Mouse (Mus musculus) forebrain, embryonic 14.5 days (tissue): ENCODE results near the gene Atg7. TPM values are rescaled to one million over a fixed set of nuclear protein-coding genes. Genes with fewer than 3 reads are reported as not detected.
A peak's percentile ranks its signal among the peaks of the same experiment; 100 is the strongest.

Source experiments
- ATAC-seq: fragments of 200-750 bp; cut with Nextera tagmentation; 2 replicates; pipeline ENCODE4 v1.8.0; 2017; ENCODE audit warnings: mild to moderate bottlenecking, moderate library complexity
- DNase-seq: peaks from one replicate; pipeline ENCODE4 v3.0.0-alpha.2; 2015; ENCODE audit warnings: low spot score
- H3K27ac ChIP-seq: fragments of 300-500 bp; sonication (generic); 2 replicates; pipeline ENCODE4 v1.5.1; 2014; ENCODE audit warnings: low read depth, mild to moderate bottlenecking, control low read depth, low read length, moderate library complexity
- H3K27me3 ChIP-seq: fragments of 300-500 bp; sonication (generic); replicated peaks from 2 replicates; pipeline ENCODE4 v1.6.1; 2014; ENCODE audit warnings: low read length, control low read depth, mixed read lengths; ENCODE audit not compliant: control insufficient read depth, insufficient read depth
- H3K36me3 ChIP-seq: fragments of 300-500 bp; sonication (generic); 2 replicates; pipeline ENCODE4 v1.6.1; 2014; ENCODE audit warnings: low read length, control low read depth; ENCODE audit not compliant: control insufficient read depth, insufficient read depth
- H3K4me1 ChIP-seq: fragments of 300-500 bp; sonication (generic); 2 replicates; pipeline ENCODE4 v1.6.1; 2014; ENCODE audit warnings: antibody characterized with exemption, low read length, control low read depth; ENCODE audit not compliant: control insufficient read depth, insufficient read depth
- H3K4me2 ChIP-seq: fragments of 300-500 bp; sonication (generic); 2 replicates; pipeline ENCODE4 v1.6.1; 2014; ENCODE audit warnings: mild to moderate bottlenecking, control low read depth, low read length
- H3K4me3 ChIP-seq: fragments of 300-500 bp; sonication (generic); 2 replicates; pipeline ENCODE4 v1.5.1; 2014; ENCODE audit warnings: low read depth, low read length, control low read depth
- H3K9ac ChIP-seq: fragments of 300-500 bp; sonication (generic); 2 replicates; pipeline ENCODE4 v1.6.1; 2014; ENCODE audit warnings: mild to moderate bottlenecking, low read length, control low read depth, moderate library complexity
- H3K9me3 ChIP-seq: fragments of 300-500 bp; sonication (generic); replicated peaks from 2 replicates; pipeline ENCODE4 v1.6.1; 2016; ENCODE audit warnings: low read length, control low read depth, mixed read lengths; ENCODE audit not compliant: control insufficient read depth
- WGBS: fragments of 180-500 bp; shearing (Covaris S2); extraction: QIAGEN DNeasy Blood & Tissue Kit; methylation state at CpG from one replicate; pipeline ENCODE4 v1.1.7; 2014; 5-methylcytosine and 5-hydroxymethylcytosine counted together
- polyA plus RNA-seq: library from polyadenylated mRNA; unstranded; fragments of >200 nt; fragmentation: Nextera tagmentation; extraction: Ambion mirVana; gene quantifications from 2 replicates; pipeline ENCODE4 v1.2.1, GENCODE M21; 2014

The Atg7 gene
- polyA plus RNA-seq, 1 experiment from 2014 or later: 21.8 TPM

- Histone ChIP-seq H3K4me3 (no peak overlapping the region), H3K27me3 (no peaks in the 10 kb centered on the region), H3K4me1 (no peaks in the 10 kb centered on the region), H3K9me3 (no peaks in the 10 kb centered on the region), H3K27ac (no peak overlapping the region), H3K9ac (no peak overlapping the region), H3K4me2 (no peak overlapping the region), H3K36me3 (no peaks in the 10 kb centered on the region)
- ATAC-seq (no peak), DNase-seq (no peak)
- 77% methylated on average over 7 of the region's 7 CpGs for WGBS
Observed at GRCm38 (mm10) chr6:114835344-114835743, 192.4 kb downstream of the Atg7 start.

- H3K9ac ChIP-seq: no peak overlapping the region
- ATAC-seq (no peak), DNase-seq (no peak)
- H3K36me3 ChIP-seq: no peaks in the 10 kb centered on the region
- WGBS: 85% methylated on average over 1 of the region's 1 CpGs
- no peaks in the 10 kb centered on the region for H3K27me3 ChIP-seq
- H3K4me2 ChIP-seq: no peak overlapping the region
- H3K27ac ChIP-seq: no peak overlapping the region
- no peaks in the 10 kb centered on the region for H3K4me1 ChIP-seq
- H3K9me3 ChIP-seq: no peaks in the 10 kb centered on the region
- no peak overlapping the region for H3K4me3 ChIP-seq
Observed at GRCm38 (mm10) chr6:114835752-114836151, 192.9 kb downstream of the Atg7 start.

- Histone ChIP-seq H3K9me3 (no peaks in the 10 kb centered on the region), H3K9ac (no peak overlapping the region), H3K27ac (no peak overlapping the region), H3K4me3 (no peak overlapping the region), H3K4me1 (no peaks in the 10 kb centered on the region), H3K36me3 (no peaks in the 10 kb centered on the region), H3K4me2 (no peak overlapping the region), H3K27me3 (no peaks in the 10 kb centered on the region)
- ATAC-seq (no peak), DNase-seq (no peak)
- WGBS: 62% methylated on average over 3 of the region's 3 CpGs
Observed at GRCm38 (mm10) chr6:114836433-114836832, 193.5 kb downstream of the Atg7 start.

DNA sequence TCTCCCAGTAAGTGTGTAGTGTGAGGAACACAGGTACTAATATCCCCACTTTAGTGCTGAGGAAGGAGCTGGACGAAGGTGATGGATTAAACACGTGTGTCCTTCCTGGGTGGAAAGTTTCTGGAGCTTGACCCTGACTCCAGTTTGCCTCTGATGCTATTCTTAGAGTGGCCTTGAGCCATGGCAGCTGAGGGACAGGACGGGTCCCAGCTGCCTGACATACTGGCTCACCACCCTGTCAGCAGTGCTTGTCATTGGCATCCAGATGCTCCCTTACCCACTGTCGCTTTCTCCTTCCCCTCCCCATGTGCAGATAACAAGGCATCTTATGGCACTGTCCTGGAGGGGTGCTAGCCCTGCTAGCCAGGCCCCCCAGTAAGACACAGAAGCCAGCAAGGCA is 196.0 kb downstream of the Atg7 start:
- Histone ChIP-seq H3K27ac (no peak overlapping the region), H3K27me3 (no peaks in the 10 kb centered on the region), H3K4me1 (no peaks in the 10 kb centered on the region), H3K36me3 (no peaks in the 10 kb centered on the region), H3K4me3 (no peak overlapping the region), H3K9ac (no peak overlapping the region), H3K9me3 (no peaks in the 10 kb centered on the region), H3K4me2 (no peak overlapping the region)
- WGBS: 93% methylated on average over 4 of the region's 4 CpGs
- DNase-seq (no peak), ATAC-seq (no peak)

GRCm38 (mm10) chr6:114840012-114840411 is 197.1 kb downstream of the Atg7 start:
- Histone ChIP-seq H3K9me3 (no peaks in the 10 kb centered on the region), H3K9ac (no peak overlapping the region), H3K4me3 (no peak overlapping the region), H3K4me1 (no peaks in the 10 kb centered on the region), H3K36me3 (no peaks in the 10 kb centered on the region), H3K27ac (no peak overlapping the region), H3K27me3 (no peaks in the 10 kb centered on the region), H3K4me2 (no peak overlapping the region)
- ATAC-seq (no peak), DNase-seq (no peak)
- 92% methylated on average over 7 of the region's 7 CpGs for WGBS

- Histone ChIP-seq H3K9me3 (no peaks in the 10 kb centered on the region), H3K4me3 (no peak overlapping the region), H3K4me1 (no peaks in the 10 kb centered on the region), H3K9ac (no peak overlapping the region), H3K36me3 (no peaks in the 10 kb centered on the region), H3K27ac (no peak overlapping the region), H3K4me2 (no peak overlapping the region), H3K27me3 (no peaks in the 10 kb centered on the region)
- ATAC-seq (no peak), DNase-seq (no peak)
- WGBS: 70% methylated on average over 3 of the region's 3 CpGs
Observed at GRCm38 (mm10) chr6:114842131-114842530, 199.2 kb downstream of the Atg7 start.

DNA sequence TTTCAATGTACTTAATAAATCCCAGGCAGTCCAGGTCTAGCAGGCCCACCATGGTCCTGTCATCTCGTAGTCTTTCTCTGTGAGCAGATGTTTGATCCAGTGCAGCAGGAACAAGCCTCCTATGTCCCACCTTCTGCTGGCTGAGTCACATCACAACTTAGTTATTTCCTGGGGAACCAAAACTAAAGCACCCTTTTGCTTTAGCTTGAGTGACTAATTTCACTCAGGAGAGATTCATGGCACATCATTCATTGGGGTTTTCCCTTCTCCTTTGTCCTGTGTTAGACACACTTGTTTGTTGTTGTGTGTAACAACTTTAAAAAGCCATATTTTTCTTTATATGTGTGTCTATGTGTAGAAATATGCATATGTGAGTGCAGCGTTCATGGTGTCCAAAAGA is 200.0 kb downstream of the Atg7 start:
- Histone ChIP-seq H3K9me3 (no peaks in the 10 kb centered on the region), H3K9ac (no peak overlapping the region), H3K36me3 (no peaks in the 10 kb centered on the region), H3K4me1 (no peaks in the 10 kb centered on the region), H3K4me3 (no peak overlapping the region), H3K27me3 (no peaks in the 10 kb centered on the region), H3K4me2 (no peak overlapping the region), H3K27ac (no peak overlapping the region)
- ATAC-seq: no peak
- no peak for DNase-seq
- 95% methylated on average over 2 of the region's 2 CpGs for WGBS

GRCm38 (mm10) chr6:114846153-114846772 is 203.4 kb downstream of the Atg7 start:
- no peak overlapping the region for H3K4me2 ChIP-seq
- peak; percentile 22 for DNase-seq
- no peaks in the 10 kb centered on the region for H3K27me3 ChIP-seq
- 0 out of 2 replicates have a peak overlapping the region, but pooled peaks have one; percentile 21 for H3K9ac ChIP-seq
- H3K36me3 ChIP-seq: no peaks in the 10 kb centered on the region
- no peaks in the 10 kb centered on the region for H3K9me3 ChIP-seq
- no peaks in the 10 kb centered on the region for H3K4me1 ChIP-seq
- WGBS: 30% methylated on average over 4 of the region's 4 CpGs
- H3K27ac ChIP-seq: peak overlapping the region; percentile 17; the same call in 1 of the 2 replicates
- no peak overlapping the region for H3K4me3 ChIP-seq
- ATAC-seq: peak; percentile 37; the same call in 1 of the 2 replicates

DNA sequence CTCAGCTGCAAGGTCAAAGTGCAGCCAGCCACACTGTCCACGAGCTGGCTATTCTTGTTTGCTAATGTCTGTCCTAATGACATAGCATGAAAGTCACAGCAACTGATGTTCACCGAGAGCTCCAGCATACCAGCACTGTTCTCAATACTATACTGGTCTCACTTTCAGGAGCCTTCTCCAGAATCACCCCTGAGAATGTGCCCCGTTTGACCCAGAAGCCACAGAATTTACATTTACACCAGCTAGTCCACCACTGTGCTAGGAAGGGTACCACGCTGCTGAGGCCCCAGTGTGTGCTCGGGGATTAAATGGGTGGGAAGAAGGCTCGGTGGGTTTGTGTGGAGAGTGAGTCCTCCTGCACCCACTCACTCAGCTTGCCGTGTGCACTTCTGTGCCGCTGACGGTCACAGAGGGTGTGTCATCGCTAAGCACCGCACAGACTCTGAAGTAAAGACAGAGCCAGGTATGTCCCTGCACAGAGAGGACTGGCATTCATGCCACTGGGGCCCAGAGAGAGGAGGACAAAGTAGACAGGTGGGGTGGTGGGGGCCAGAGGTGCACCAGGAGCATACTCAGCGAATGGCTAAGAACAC is 204.8 kb downstream of the Atg7 start:
- Histone ChIP-seq H3K9ac (no peak overlapping the region), H3K27ac (no peak overlapping the region), H3K27me3 (no peaks in the 10 kb centered on the region), H3K36me3 (no peaks in the 10 kb centered on the region), H3K9me3 (no peaks in the 10 kb centered on the region), H3K4me3 (no peak overlapping the region), H3K4me2 (no peak overlapping the region), H3K4me1 (no peaks in the 10 kb centered on the region)
- DNase-seq (no peak), ATAC-seq (no peak)
- 82% methylated on average over 12 of the region's 12 CpGs for WGBS
